Mouse (Mus musculus) sigmoid colon, adult 10 weeks (tissue): ENCODE measurements around the gene Enah. TPM values are rescaled to one million over a fixed set of nuclear protein-coding genes. Genes with fewer than 3 reads are reported as not detected.

Experiments
- polyA plus RNA-seq: library from polyadenylated mRNA; stranded (reverse); fragments of 350-450 nt; fragmentation: Illumina TruSeq; extraction: RNeasy Lipid Tissue Mini Kit (QIAGEN cat#74804); gene quantifications from one replicate; pipeline ENCODE4 v1.2.3, GENCODE M21; 2014; ENCODE audit warnings: low read depth, low replicate concordance

Enah gene
- polyA plus RNA-seq = 69.2 TPM

DNA sequence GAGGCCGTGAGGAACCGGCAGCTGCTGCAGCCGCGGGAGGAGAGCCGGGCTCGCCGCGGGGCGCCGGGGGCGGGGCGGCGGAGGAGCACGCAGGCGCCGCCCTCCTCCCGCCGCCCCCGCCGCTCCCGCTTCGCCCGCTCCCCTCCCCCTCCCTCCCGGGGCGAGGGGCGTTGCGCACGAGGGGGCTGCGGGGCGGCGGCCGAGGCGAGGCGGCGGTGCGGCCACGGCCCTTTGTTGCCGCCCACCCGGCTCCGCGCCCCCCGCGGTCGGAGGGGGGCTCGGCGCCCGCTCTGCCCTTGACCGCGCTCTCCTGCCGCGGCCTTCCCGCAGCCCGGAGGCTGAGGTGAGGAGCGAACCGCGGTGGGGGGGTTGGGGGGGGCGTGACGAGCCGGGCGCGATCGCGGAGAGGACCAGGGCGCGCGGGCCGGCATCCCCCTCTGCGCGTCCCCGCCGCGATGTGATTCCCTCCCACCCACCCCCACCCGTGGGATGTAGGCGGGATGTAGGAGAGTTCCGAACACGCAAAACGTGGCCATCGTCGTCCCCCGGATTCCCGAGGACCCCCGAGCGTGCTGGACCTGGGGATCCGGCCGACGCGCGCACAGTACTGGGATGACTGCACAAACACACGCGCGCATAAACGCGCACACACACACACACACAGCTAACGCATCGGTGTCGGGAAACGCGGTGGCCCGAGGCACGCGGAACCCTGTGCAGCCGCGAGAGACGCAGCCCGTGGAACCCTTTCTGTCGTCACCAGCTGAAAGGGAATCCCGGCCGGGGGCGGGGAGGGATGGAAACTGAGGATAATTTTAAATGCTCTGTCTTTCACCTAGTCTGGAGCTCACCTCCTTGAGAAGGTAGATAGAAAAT lies at the start of gene Enah:
Enah (minus strand) TSS at position 65 of the 876 bp plus-strand sequence.

Other genes starting within 250 kb of the Enah start
- 70.5 TPM for gene Lbr, start 176.9 kb downstream of the Enah start, polyA plus RNA-seq
- 262 TPM for gene Srp9, start 104.7 kb upstream of the Enah start, polyA plus RNA-seq
- gene Vmn1r1, start 144.5 kb upstream of the Enah start, polyA plus RNA-seq = not detected